Mouse (Mus musculus): Measurements from ENCODE around the gene Gm45213. TPM values are rescaled to one million over a fixed set of nuclear protein-coding genes. Genes with fewer than 3 reads are reported as not detected.

The Gm45213 gene
- total RNA-seq (2021), result not detected
- long read RNA-seq, experiment 1, result 0 reads
- long read RNA-seq, experiment 2, partial matches to known transcripts, result 0 of 1 reads
- long read RNA-seq, experiment 2, other reads (novel, unspliced or antisense), result 1 of 1 reads

DNA sequence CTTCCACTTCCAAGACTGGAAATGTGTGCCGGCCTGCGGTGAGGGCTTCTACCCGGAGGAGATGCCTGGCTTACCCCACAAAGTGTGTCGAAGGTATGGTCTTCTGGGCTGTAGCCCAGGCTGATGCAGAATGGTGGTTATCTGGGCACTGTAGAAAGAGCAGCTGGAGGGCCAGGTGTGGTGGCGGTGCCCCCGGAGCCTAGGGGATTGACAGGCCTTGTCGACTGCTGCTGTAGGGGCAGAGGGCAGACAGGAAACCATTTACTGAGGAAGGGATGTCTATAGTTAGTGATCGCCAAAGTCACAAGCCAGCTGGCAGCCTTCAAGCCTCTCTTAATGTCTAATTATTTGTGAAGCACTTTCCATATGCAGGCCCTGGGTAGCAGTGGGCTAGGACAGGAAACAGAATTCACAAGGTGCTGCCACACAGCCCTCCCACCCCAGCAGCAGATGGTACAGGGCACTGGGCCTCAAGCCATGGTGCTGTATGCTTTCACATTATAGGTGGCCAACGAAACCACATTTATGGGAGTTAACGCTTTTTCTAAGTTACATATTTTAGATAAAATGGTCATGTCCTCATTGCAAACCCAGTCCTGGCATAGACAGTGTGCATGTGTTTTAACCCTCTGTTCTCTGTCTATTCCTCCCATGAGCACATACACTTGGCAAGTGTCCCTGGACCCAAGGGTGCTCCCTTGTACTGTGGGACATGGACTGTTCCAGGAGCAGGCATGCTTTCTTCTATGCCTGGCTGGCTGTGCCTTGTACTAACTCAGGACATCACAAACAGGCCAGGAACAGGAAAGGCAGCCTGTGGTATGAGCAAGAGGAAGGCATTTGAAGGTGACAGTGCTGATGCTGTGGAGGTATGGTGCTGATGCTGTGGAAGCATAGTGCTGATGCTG lies at the start of gene Gm45213:
Gene Gm45213 (plus strand): TSS at position 51 of the 908 bp plus-strand sequence.
- no peak for DNase-seq

DNA sequence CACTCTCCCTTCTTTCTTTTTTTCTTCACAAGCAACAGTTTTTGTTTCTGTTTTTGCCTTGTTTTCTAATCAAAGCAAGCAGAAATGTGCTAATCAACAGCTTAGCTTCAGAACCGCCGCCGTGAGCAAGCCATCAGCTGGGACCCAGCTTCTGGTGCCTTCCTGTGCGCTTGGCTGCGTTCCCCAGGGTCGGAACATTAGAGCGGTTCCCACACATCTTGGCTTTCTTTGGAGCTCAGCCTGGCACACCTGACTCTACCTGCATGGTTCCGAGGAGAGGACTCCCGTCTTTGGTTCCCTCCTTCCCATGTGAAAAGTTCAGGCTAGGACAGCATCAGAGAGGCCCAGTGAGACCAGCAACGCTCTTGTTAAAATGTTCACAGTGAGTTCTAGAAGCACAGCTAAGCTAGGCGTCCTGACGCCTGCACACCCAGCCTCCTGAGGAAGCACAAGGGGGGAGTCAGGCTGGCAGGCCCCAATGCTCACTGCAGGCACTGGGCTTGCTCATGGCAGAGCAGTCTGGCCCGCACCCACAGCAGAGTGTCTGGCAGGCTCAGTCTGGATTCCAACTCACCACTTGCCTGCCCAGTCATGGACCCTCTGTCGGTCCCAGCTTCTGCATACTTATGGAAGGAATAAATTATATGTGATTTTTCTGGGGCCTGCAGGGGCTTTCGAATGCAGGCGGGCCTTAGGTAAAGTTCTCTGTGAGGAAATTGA lies 42.2 kb upstream of the Gm45213 start:
- DNase-seq, result no peak

DNA sequence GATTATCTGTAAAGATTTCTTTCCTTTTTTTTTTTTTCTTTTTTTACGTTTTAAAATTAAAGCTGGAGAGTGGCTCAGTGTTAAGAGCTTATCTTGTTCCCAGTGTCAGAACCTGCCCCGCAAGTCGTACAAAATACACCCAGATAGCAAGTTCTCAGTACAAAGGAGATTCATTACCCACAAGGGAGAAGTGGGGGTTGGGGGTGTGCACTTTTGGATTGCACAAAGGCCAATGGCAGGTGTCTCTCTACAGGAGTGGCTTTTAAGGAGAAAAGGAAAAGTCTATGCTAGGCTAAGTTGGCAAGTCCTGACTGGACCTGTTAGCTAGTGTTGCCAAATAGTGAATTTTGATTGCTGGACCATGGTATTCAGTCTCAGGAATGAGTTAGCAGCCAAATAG lies 41.6 kb upstream of the Gm45213 start:
- no peak for DNase-seq

DNA sequence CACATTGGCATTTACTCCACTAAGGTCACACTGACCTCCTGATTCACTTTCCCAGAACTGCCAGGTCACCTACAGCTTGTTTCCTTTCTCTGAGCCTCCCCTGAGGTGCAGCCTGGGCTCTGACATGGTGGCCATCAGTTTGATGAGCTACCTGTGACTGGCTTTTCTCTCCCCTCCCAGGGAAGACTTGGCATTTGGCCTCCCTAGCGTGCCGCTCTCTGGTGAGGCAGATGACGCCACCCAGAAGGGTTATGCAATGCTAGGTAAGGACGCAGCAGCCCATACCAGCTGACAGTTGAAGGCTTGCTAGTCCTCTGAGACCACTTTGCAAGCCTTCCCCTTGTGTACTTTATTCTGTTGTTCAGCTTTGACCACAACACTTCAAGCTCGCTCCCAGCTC lies 40.0 kb upstream of the Gm45213 start:
- DNase-seq, result peak; percentile 45

GRCm38 (mm10) chr7:66003865-66004638 lies 39.4 kb upstream of the Gm45213 start:
- DNase-seq, result no peak

GRCm38 (mm10) chr7:66005066-66005465 lies 38.3 kb upstream of the Gm45213 start:
- DNase-seq, result no peak

GRCm38 (mm10) chr7:66008161-66008891 lies 35.1 kb upstream of the Gm45213 start:
- DNase-seq, result no peak

- no peak for DNase-seq
Observed at GRCm38 (mm10) chr7:66008892-66009273, 34.5 kb upstream of the Gm45213 start.

GRCm38 (mm10) chr7:66010518-66010917 lies 32.9 kb upstream of the Gm45213 start:
- DNase-seq, result no peak

DNA sequence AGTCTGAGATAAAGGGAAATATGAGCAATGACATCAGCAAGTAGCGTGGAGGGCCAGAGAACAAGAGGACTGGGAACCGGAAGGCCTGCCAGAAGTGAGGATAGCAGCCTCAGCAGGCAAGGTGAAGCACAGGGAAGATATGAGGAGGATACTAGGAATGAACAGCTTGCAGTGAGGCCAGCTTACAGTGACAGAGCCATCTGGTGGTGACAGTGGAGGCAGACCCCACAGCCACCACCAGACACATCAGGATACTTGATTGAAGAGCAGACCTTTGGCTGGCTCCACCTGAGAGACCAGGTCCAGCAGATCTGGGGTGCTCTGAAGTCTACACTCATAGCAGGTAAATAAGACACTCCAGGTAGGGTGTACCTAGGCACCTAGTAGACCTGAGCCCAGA lies 15.7 kb upstream of the Gm45213 start:
- no peak for DNase-seq

GRCm38 (mm10) chr7:66028766-66029512 lies 14.5 kb upstream of the Gm45213 start:
- DNase-seq, result no peak

DNA sequence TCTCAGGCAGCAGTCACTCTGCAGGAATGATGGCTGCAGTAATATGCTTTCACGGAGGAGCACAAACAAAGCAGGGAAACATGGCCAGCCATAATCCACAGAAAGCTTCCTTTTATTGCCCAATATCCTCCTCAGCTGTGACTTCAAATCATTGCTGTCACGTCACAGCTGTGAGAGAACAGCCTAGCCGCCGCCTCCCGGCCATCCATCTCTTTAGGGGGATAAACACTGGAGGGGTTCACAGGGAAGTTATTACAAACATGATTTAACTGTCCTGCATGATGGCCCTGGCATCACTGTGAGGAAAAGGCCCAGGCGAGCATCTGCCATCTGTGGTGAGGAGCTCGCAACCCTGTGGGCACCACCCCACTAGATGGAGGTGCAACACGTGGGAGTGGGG lies 6.6 kb upstream of the Gm45213 start:
- DNase-seq, result no peak

DNA sequence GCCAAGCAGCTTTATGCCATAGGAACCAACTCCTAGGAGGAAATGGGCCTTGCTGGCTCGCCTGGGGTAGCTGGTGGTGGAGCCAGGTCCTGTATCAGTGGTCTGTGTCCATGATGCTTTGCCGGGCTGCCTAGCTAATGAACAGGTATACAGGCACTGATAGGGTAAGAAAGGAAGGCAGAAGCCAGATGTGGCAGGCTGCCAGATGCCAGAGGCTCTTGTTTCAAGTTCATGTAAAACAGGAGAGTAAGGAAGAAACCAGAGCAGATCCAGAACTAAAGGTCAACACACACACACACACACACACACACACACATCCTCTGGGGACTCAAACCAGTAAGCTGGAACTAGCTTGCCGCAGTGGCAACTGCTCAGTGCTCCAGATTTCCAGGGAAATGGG lies 5.1 kb upstream of the Gm45213 start:
- peak; percentile 33 for DNase-seq

GRCm38 (mm10) chr7:66038730-66039129 lies 4.7 kb upstream of the Gm45213 start:
- no peak for DNase-seq

GRCm38 (mm10) chr7:66040026-66040814 lies 3.2 kb upstream of the Gm45213 start:
- DNase-seq, result no peak

DNA sequence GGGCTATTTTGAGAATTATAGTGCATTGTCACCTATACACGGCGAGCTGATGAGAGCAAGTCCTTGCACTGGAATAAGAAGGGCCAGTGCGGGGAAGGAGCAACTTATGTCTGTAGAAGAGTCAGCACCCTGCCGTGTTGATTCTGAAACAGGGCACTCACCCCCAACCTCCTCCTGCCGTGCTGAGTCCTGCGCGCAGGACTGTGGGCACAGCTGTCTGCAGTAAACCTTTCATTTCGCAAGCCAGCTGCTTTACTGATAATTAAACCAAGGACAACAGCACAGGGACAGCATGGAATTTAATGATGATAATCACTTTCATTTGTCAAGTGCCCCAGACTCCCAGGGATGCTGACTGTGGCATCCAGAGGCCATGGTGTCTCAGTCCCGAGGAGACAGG lies 1.2 kb downstream of the Gm45213 start:
- DNase-seq, result no peak

GRCm38 (mm10) chr7:66046921-66047918 lies 3.8 kb downstream of the Gm45213 start:
- peak; percentile 36 for DNase-seq

GRCm38 (mm10) chr7:66047975-66048374 lies 4.6 kb downstream of the Gm45213 start:
- DNase-seq, result no peak

Measured in adrenal gland, postnatal 10 days (tissue).